Mouse (Mus musculus) v-Abl transformed pro-B cells (cell line): ENCODE data around the gene Gm9844.
"Not testable (repeated sequence)": the region's sequence is repeated elsewhere in the genome, so short reads cannot be mapped to it uniquely, and the experiment has no call there.

ENCODE experiments used
- in situ Hi-C, 2 experiments: fragments of 400-800 bp; cut with MboI; formaldehyde crosslinking; loops; one replicate each; pipeline ENCODE4 v1.15.1; 2025; ENCODE audit not compliant: unreplicated experiment in 2 of 2

The Gm9844 gene

GRCm38 (mm10) chr7:24861913-24862312 lies at the start of gene Gm9844:
TSS of gene Gm9844 (plus strand) at chr7:24862213.
- in situ Hi-C loops: no loop called here

- in situ Hi-C loops: loop anchor here (5.0 to 25.0 kb wide), 4 partner anchors 65 to 520 kb away; partner anchors contain the start of genes Rabac1 (in 1 of the 2) and Rps19 (in 1 of the 2)
Observed at GRCm38 (mm10) chr7:24817502-24817901, 44.5 kb upstream of the Gm9844 start.

- in situ Hi-C loops: loop anchor here in 1 of 2 experiments (5.0 to 25.0 kb wide), 2 partner anchors 48 to 513 kb away; partner anchors contain the start of gene Dmrtc2
Observed at GRCm38 (mm10) chr7:24824452-24824851, 37.6 kb upstream of the Gm9844 start.

GRCm38 (mm10) chr7:24827181-24827580 lies 34.8 kb upstream of the Gm9844 start:
- in situ Hi-C loops: no loop called here

GRCm38 (mm10) chr7:24838732-24839409 lies 23.1 kb upstream of the Gm9844 start:
- in situ Hi-C loops: not testable (repeated sequence)

GRCm38 (mm10) chr7:24839410-24839808 lies 22.6 kb upstream of the Gm9844 start:
- in situ Hi-C loops: no loop called here

- in situ Hi-C loops: no loop called here
Observed at GRCm38 (mm10) chr7:24840331-24840730, 21.7 kb upstream of the Gm9844 start.

GRCm38 (mm10) chr7:24841009-24841408 lies 21.0 kb upstream of the Gm9844 start:
- in situ Hi-C loops: no loop called here

- in situ Hi-C loops: no loop called here
Observed at GRCm38 (mm10) chr7:24844144-24844543, 17.9 kb upstream of the Gm9844 start.

- in situ Hi-C loops: no loop called here
Observed at GRCm38 (mm10) chr7:24845181-24845580, 16.8 kb upstream of the Gm9844 start.

GRCm38 (mm10) chr7:24845713-24846112 lies 16.3 kb upstream of the Gm9844 start:
- in situ Hi-C loops: no loop called here

GRCm38 (mm10) chr7:24846576-24846975 lies 15.4 kb upstream of the Gm9844 start:
- in situ Hi-C loops: not testable (repeated sequence)

- in situ Hi-C loops: no loop called here
Observed at GRCm38 (mm10) chr7:24850162-24850561, 11.9 kb upstream of the Gm9844 start.

GRCm38 (mm10) chr7:24850899-24851303 lies 11.1 kb upstream of the Gm9844 start:
- in situ Hi-C loops: no loop called here

GRCm38 (mm10) chr7:24851596-24852325 lies 10.3 kb upstream of the Gm9844 start:
- in situ Hi-C loops: no loop called here

- in situ Hi-C loops: no loop called here
Observed at GRCm38 (mm10) chr7:24852557-24853232, 9.3 kb upstream of the Gm9844 start.

GRCm38 (mm10) chr7:24853233-24853563 lies 8.8 kb upstream of the Gm9844 start:
- in situ Hi-C loops: no loop called here

GRCm38 (mm10) chr7:24853695-24854094 lies 8.3 kb upstream of the Gm9844 start:
- in situ Hi-C loops: no loop called here

- in situ Hi-C loops: no loop called here
Observed at GRCm38 (mm10) chr7:24856460-24857120, 5.4 kb upstream of the Gm9844 start.

- in situ Hi-C loops: no loop called here
Observed at GRCm38 (mm10) chr7:24859234-24859633, 2.8 kb upstream of the Gm9844 start.

GRCm38 (mm10) chr7:24862853-24863252 lies 840 bp downstream of the Gm9844 start:
- in situ Hi-C loops: no loop called here
